Mouse (Mus musculus): Measurements from ENCODE around the gene Zfp827. TPM values are rescaled to one million over a fixed set of nuclear protein-coding genes. Genes with fewer than 3 reads are reported as not detected.

Gene Zfp827
- polyA plus RNA-seq, 1 experiment from 2014 or later: 5.2 TPM

- Histone ChIP-seq H3K36me3 (ENCODE audit: control insufficient read depth, insufficient read depth, low read length) (0 out of 2 replicates have a peak, but pooled peaks cover 15% of the 10 kb centered on the region), H3K9ac (ENCODE audit: low read depth, low read length) (no peak overlapping the region), H3K4me2 (ENCODE audit: low read depth, low read length) (no peak overlapping the region), H3K27ac (ENCODE audit: low read length) (no peak overlapping the region), H3K4me3 (ENCODE audit: low read length) (no peak overlapping the region), H3K4me1 (ENCODE audit: control insufficient read depth, insufficient read depth, low read length) (no peaks in the 10 kb centered on the region), H3K9me3 (ENCODE audit: control insufficient read depth, low read length) (no peaks in the 10 kb centered on the region), H3K27me3 (replicated peaks; ENCODE audit: control insufficient read depth, insufficient read depth, low read length) (no peaks in the 10 kb centered on the region)
- WGBS: 73% methylated on average over 3 of the region's 3 CpGs
- ATAC-seq: no peak
Observed at GRCm38 (mm10) chr8:79057179-79057578, 28.9 kb downstream of the Zfp827 start.

- Histone ChIP-seq H3K27me3 (replicated peaks; ENCODE audit: control insufficient read depth, insufficient read depth, low read length) (no peaks in the 10 kb centered on the region), H3K9me3 (ENCODE audit: control insufficient read depth, low read length) (no peaks in the 10 kb centered on the region), H3K4me1 (ENCODE audit: control insufficient read depth, insufficient read depth, low read length) (no peaks in the 10 kb centered on the region), H3K4me2 (ENCODE audit: low read depth, low read length) (no peak overlapping the region), H3K36me3 (ENCODE audit: control insufficient read depth, insufficient read depth, low read length) (peaks cover 20% of the 10 kb centered on the region; the same call in 1 of the 2 replicates), H3K9ac (ENCODE audit: low read depth, low read length) (no peak overlapping the region), H3K27ac (ENCODE audit: low read length) (no peak overlapping the region), H3K4me3 (ENCODE audit: low read length) (no peak overlapping the region)
- 71% methylated on average over 4 of the region's 4 CpGs for WGBS
- no peak for ATAC-seq
Observed at GRCm38 (mm10) chr8:79059361-79059760, 31.1 kb downstream of the Zfp827 start.

- no peak overlapping the region for H3K27ac ChIP-seq (ENCODE audit: low read length)
- peaks cover 21% of the 10 kb centered on the region; the same call in 1 of the 2 replicates for H3K36me3 ChIP-seq (ENCODE audit: control insufficient read depth, insufficient read depth, low read length)
- H3K9ac ChIP-seq (ENCODE audit: low read depth, low read length): no peak overlapping the region
- H3K27me3 ChIP-seq (replicated peaks; ENCODE audit: control insufficient read depth, insufficient read depth, low read length): no peaks in the 10 kb centered on the region
- H3K9me3 ChIP-seq (ENCODE audit: control insufficient read depth, low read length): no peaks in the 10 kb centered on the region
- H3K4me1 ChIP-seq (ENCODE audit: control insufficient read depth, insufficient read depth, low read length): no peaks in the 10 kb centered on the region
- no peak overlapping the region for H3K4me2 ChIP-seq (ENCODE audit: low read depth, low read length)
- H3K4me3 ChIP-seq (ENCODE audit: low read length): no peak overlapping the region
- ATAC-seq: no peak
- 83% methylated on average over 19 of the region's 19 CpGs for WGBS
Observed at GRCm38 (mm10) chr8:79060013-79060609, 31.9 kb downstream of the Zfp827 start.

GRCm38 (mm10) chr8:79065924-79066323 is 37.7 kb downstream of the Zfp827 start:
- no peaks in the 10 kb centered on the region for H3K4me1 ChIP-seq (ENCODE audit: control insufficient read depth, insufficient read depth, low read length)
- ATAC-seq: no peak
- WGBS: 82% methylated on average over 2 of the region's 2 CpGs
- H3K9ac ChIP-seq (ENCODE audit: low read depth, low read length): no peak overlapping the region
- no peaks in the 10 kb centered on the region for H3K9me3 ChIP-seq (ENCODE audit: control insufficient read depth, low read length)
- no peaks in the 10 kb centered on the region for H3K27me3 ChIP-seq (replicated peaks; ENCODE audit: control insufficient read depth, insufficient read depth, low read length)
- H3K4me3 ChIP-seq (ENCODE audit: low read length): no peak overlapping the region
- peaks cover 14% of the 10 kb centered on the region for H3K36me3 ChIP-seq (ENCODE audit: control insufficient read depth, insufficient read depth, low read length)
- no peak overlapping the region for H3K27ac ChIP-seq (ENCODE audit: low read length)
- no peak overlapping the region for H3K4me2 ChIP-seq (ENCODE audit: low read depth, low read length)

GRCm38 (mm10) chr8:79067812-79068630 is 39.8 kb downstream of the Zfp827 start:
- Histone ChIP-seq H3K27ac (ENCODE audit: low read length) (no peak overlapping the region), H3K4me2 (ENCODE audit: low read depth, low read length) (no peak overlapping the region), H3K4me3 (ENCODE audit: low read length) (no peak overlapping the region), H3K36me3 (ENCODE audit: control insufficient read depth, insufficient read depth, low read length) (peaks cover 5% of the 10 kb centered on the region; the same call in 1 of the 2 replicates), H3K9ac (ENCODE audit: low read depth, low read length) (no peak overlapping the region), H3K4me1 (ENCODE audit: control insufficient read depth, insufficient read depth, low read length) (no peaks in the 10 kb centered on the region), H3K9me3 (ENCODE audit: control insufficient read depth, low read length) (no peaks in the 10 kb centered on the region), H3K27me3 (replicated peaks; ENCODE audit: control insufficient read depth, insufficient read depth, low read length) (no peaks in the 10 kb centered on the region)
- no peak for ATAC-seq
- WGBS: 69% methylated on average over 3 of the region's 3 CpGs

GRCm38 (mm10) chr8:79073311-79073710 is 45.1 kb downstream of the Zfp827 start:
- H3K36me3 ChIP-seq (ENCODE audit: control insufficient read depth, insufficient read depth, low read length): no peaks in the 10 kb centered on the region; the same call in 1 of the 2 replicates
- H3K4me3 ChIP-seq (ENCODE audit: low read length): no peak overlapping the region
- no peak overlapping the region for H3K27ac ChIP-seq (ENCODE audit: low read length)
- H3K9me3 ChIP-seq (ENCODE audit: control insufficient read depth, low read length): no peaks in the 10 kb centered on the region
- H3K9ac ChIP-seq (ENCODE audit: low read depth, low read length): no peak overlapping the region
- H3K4me2 ChIP-seq (ENCODE audit: low read depth, low read length): no peak overlapping the region
- H3K27me3 ChIP-seq (replicated peaks; ENCODE audit: control insufficient read depth, insufficient read depth, low read length): no peaks in the 10 kb centered on the region
- H3K4me1 ChIP-seq (ENCODE audit: control insufficient read depth, insufficient read depth, low read length): peaks cover 3% of the 10 kb centered on the region; the same call in 1 of the 2 replicates
- WGBS: 70% methylated on average over 3 of the region's 3 CpGs
- no peak for ATAC-seq

GRCm38 (mm10) chr8:79074986-79075385 is 46.7 kb downstream of the Zfp827 start:
- Histone ChIP-seq H3K9ac (ENCODE audit: low read depth, low read length) (no peak overlapping the region), H3K4me3 (ENCODE audit: low read length) (no peak overlapping the region), H3K27ac (ENCODE audit: low read length) (no peak overlapping the region), H3K4me2 (ENCODE audit: low read depth, low read length) (no peak overlapping the region), H3K9me3 (ENCODE audit: control insufficient read depth, low read length) (no peaks in the 10 kb centered on the region), H3K27me3 (replicated peaks; ENCODE audit: control insufficient read depth, insufficient read depth, low read length) (no peaks in the 10 kb centered on the region), H3K4me1 (ENCODE audit: control insufficient read depth, insufficient read depth, low read length) (peaks cover 5% of the 10 kb centered on the region), H3K36me3 (ENCODE audit: control insufficient read depth, insufficient read depth, low read length) (no peaks in the 10 kb centered on the region; the same call in 1 of the 2 replicates)
- 88% methylated on average over 9 of the region's 9 CpGs for WGBS
- ATAC-seq: no peak

- H3K4me2 ChIP-seq (ENCODE audit: low read depth, low read length): no peak overlapping the region
- H3K36me3 ChIP-seq (ENCODE audit: control insufficient read depth, insufficient read depth, low read length): no peaks in the 10 kb centered on the region; the same call in 1 of the 2 replicates
- H3K27ac ChIP-seq (ENCODE audit: low read length): no peak overlapping the region
- WGBS: 84% methylated on average over 5 of the region's 5 CpGs
- ATAC-seq: no peak
- no peaks in the 10 kb centered on the region for H3K9me3 ChIP-seq (ENCODE audit: control insufficient read depth, low read length)
- H3K27me3 ChIP-seq (replicated peaks; ENCODE audit: control insufficient read depth, insufficient read depth, low read length): no peaks in the 10 kb centered on the region
- H3K4me3 ChIP-seq (ENCODE audit: low read length): no peak overlapping the region
- no peak overlapping the region for H3K9ac ChIP-seq (ENCODE audit: low read depth, low read length)
- peaks cover 13% of the 10 kb centered on the region for H3K4me1 ChIP-seq (ENCODE audit: control insufficient read depth, insufficient read depth, low read length)
Observed at GRCm38 (mm10) chr8:79077256-79077655, 49.0 kb downstream of the Zfp827 start.

- H3K4me1 ChIP-seq (ENCODE audit: control insufficient read depth, insufficient read depth, low read length): peaks cover 16% of the 10 kb centered on the region; the same call in 1 of the 2 replicates
- 43% methylated on average over 11 of the region's 11 CpGs for WGBS
- H3K4me3 ChIP-seq (ENCODE audit: low read length): no peak overlapping the region
- H3K4me2 ChIP-seq (ENCODE audit: low read depth, low read length): no peak overlapping the region
- H3K27ac ChIP-seq (ENCODE audit: low read length): peak overlapping the region; percentile 9; the same call in 1 of the 2 replicates
- H3K9me3 ChIP-seq (ENCODE audit: control insufficient read depth, low read length): no peaks in the 10 kb centered on the region
- no peak for ATAC-seq
- no peaks in the 10 kb centered on the region for H3K27me3 ChIP-seq (replicated peaks; ENCODE audit: control insufficient read depth, insufficient read depth, low read length)
- no peaks in the 10 kb centered on the region; the same call in 1 of the 2 replicates for H3K36me3 ChIP-seq (ENCODE audit: control insufficient read depth, insufficient read depth, low read length)
- no peak overlapping the region for H3K9ac ChIP-seq (ENCODE audit: low read depth, low read length)
Observed at GRCm38 (mm10) chr8:79078556-79079195, 50.4 kb downstream of the Zfp827 start.
